Mouse (Mus musculus) CD4-positive, CD25-positive, alpha-beta regulatory T cell, adult 4 months (primary cell): ENCODE measurements at regions not wholly inside any gene's neighbourhood (a gene's known extent, or its start where the extent isn't known, plus 50 kb on each side); places are given as distances from the start of the nearest gene placed in this dataset.
A peak's percentile ranks its signal among the peaks of the same experiment; 100 is the strongest.

Experiments used
- ATAC-seq: one replicate; pipeline ENCODE4 v1.8.0; 2017

GRCm38 (mm10) chr8:113250264-113250663 is 385.1 kb upstream of the Mon1b start:
- ATAC-seq = no peak

DNA sequence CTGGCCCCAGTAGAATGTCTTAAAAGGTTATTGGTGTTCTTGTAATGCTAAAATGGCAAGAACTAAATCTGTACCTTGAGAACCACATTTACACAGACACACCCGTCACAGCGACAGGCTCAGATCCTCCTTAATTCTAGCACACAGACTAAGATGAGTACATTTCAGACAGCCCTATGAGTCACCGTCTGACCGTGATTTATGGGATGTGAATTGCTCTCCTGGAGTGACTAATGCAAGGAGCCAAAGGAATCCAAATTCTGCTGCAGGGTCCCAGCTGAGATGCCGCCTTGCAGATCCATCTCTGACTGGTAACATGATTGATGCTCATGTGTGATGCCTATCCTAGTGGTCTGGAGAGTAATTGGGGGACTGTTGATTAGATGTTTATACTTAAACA is 381.3 kb upstream of the Mon1b start:
- ATAC-seq = no peak

GRCm38 (mm10) chr8:113259477-113259876 is 375.9 kb upstream of the Mon1b start:
- ATAC-seq = peak; percentile 56

GRCm38 (mm10) chr8:113263296-113263695 is 372.1 kb upstream of the Mon1b start:
- no peak for ATAC-seq

- ATAC-seq = no peak
Measured at GRCm38 (mm10) chr8:113271262-113271661, 364.1 kb upstream of the Mon1b start.

DNA sequence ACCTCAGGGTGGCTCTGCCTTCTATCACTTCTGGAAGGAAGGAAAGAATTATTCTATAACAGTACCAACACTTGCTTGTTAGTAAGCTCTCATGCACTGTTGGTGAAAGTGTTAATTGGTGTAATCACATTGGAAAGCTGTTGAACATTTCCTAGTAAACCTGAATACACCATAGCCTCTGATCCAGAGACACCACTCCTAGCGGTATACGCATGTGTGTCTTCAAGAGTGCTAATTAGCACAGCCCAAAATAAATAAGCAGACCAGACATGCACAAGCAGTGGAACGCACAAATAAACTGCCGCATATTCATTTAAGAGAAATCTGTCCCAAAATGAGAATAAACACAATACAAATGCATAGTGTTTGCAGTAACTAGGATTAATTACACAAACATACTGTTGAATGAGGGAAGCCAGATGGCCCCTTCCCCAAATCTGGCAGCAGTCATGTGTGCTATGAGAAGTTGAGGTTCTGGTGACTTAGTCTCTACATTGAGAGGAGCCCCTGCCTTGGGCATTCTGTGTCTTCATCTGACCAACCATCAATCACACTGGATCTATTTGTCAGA is 335.0 kb upstream of the Mon1b start:
- no peak for ATAC-seq

- ATAC-seq = no peak
Measured at GRCm38 (mm10) chr8:113303426-113303825, 332.0 kb upstream of the Mon1b start.

- ATAC-seq = no peak
Measured at GRCm38 (mm10) chr8:113317169-113317568, 318.2 kb upstream of the Mon1b start.

DNA sequence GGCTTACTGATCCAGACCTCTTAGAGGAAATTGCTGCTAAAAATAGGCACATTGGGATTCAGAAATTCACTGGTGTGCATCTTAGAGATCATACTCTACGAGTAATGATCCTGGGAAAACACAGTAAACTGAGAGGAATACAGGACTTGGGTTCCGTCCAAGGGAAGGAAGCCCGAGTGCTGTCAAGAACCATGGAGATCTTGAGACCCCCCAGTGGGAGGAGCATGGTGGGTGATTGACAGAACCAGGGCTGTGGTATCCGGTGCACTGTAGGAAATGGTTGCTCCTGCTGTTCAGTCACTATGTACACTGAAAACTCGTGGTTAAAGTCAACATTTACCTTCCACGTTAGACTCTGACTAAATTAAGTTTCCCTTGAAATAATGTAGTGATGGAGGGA is 303.8 kb upstream of the Mon1b start:
- no peak for ATAC-seq

DNA sequence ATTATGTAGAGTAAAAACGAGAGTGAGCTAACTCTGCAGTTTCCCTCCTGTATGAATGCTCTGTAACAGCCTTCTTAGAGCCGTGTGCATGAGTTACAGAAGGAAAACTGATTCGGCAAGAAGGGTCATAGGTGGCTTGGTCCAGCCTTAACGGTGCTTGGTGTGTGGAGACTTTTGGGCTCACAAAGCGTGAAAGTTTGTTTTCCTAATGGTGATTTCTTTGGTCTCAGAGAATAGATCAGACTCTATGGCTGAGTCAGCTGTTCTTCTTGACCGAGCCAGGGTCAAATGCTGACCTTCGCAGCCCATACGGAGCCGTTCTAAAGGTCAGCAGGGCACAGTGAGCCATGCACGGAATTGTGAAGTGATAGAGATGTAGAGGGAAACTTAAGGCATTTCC is 294.1 kb upstream of the Mon1b start:
- ATAC-seq = no peak

GRCm38 (mm10) chr8:113361900-113362299 is 273.5 kb upstream of the Mon1b start:
- no peak for ATAC-seq

DNA sequence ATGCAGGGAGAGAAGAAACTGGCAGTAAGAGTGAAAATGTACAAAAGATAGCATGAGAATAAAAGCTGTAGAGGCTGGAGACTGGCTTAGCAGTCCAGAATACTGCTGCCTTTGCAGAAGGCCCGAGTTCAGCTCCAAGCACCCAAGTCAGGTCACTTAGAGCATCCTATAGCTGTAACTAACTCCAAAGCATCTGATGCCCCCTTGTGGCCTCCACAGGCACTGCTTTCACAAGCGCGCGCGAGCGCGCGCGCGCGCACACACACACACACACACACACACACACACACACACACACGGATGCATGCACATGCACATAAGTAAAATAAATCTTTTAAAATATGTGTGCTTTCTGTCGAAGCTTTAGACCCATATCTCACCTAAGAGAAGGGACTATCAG is 271.2 kb upstream of the Mon1b start:
- ATAC-seq = no peak

DNA sequence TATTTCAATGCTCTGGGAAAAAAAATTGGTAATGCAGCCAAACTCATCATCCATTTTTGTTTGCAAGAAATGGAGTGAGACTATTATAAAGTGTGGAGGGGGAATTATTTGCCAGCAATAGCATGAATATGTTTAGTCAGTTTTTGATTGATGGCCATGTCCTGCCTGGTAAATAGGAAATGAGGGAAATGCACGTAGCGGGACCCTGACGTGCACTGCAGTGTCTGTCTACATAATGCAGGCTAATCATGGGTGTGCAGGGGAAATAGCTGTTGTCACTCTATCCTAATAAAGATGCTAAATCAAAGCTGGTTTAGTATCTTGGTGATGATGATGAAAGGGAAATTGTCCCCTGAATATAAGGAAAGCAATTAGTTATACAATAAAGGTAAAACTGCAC is 251.9 kb upstream of the Mon1b start:
- no peak for ATAC-seq

- no peak for ATAC-seq
Measured at GRCm38 (mm10) chr8:113383974-113384373, 251.4 kb upstream of the Mon1b start.

GRCm38 (mm10) chr8:113389504-113389903 is 245.9 kb upstream of the Mon1b start:
- no peak for ATAC-seq

DNA sequence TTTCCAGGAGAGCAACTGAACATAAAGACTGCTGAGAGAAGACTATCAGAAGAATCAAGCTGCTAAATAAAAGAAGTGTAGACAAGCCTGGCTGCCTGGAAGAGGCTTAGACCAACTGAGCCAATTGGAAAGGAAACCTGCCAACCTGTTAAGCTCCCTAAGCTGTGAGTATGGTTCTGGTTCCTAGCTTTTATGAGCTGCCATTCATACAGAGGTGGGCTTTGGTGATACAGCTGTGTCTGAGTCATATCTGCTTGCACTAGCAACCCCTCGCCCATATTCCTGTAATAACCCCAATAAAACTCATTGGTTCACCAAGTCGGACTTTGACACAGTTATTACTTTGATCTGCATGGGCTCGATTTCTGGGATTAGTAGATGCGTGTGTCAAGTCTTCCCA is 245.3 kb upstream of the Mon1b start:
- no peak for ATAC-seq

GRCm38 (mm10) chr8:113394319-113394718 is 241.1 kb upstream of the Mon1b start:
- no peak for ATAC-seq

- no peak for ATAC-seq
Measured at GRCm38 (mm10) chr8:113405158-113405557, 230.2 kb upstream of the Mon1b start.

DNA sequence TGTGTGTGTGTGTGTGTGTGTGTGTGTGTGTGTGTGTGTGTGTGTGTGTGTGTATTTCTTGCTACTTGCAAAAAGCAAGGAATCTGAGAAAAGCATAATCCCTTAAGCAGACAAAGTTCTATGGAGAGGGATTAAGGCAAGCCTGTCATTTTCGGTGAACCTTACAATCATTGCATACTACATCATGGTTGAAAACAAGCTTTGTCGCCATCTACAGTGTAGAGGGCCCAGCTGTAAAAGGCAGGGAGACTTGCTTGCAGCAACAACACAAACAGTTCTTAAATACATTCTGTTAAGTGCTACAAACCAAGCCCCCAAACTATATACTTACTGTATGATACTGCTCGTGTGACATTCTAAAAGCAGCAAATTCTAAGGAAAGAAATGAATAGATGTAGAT is 216.0 kb upstream of the Mon1b start:
- no peak for ATAC-seq

DNA sequence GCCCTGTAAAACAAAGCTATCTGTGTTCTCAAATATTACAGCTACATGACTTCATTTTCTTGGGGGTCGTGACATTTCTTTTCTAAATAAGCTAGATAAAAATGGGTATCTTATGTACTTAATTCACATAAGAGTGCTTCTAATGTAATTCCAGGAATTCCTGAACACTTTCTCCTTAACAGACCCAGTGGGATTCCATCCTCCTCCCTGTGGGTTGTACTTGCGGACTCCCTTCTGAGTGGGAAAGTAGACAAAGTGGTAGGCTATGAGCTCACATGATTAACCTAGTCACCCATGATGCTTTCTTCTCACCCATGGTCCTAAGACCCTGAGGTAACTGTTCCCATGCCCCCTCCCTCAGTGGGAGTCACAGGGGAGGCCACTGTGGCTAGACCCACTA is 212.7 kb upstream of the Mon1b start:
- no peak for ATAC-seq

GRCm38 (mm10) chr8:113439088-113439487 is 196.3 kb upstream of the Mon1b start:
- ATAC-seq = no peak

DNA sequence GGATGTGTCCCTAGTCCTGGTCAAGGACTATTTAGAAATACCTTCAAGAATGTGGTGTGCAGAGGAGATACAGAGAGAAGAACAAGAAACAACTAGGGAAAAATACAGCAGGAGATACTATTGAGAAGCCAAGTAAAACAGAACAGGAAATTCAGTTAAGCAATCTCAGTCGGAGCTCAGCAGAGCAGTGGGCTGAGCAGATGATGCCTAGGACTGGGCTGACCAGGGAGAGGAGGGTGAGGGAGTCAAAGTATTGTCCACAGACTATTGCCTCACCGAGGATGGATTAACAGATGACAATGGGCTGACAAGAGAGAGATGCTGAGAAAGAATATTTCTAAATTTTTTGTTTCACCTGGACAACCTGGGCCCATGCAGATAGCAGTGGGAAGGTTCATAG is 181.4 kb upstream of the Mon1b start:
- no peak for ATAC-seq

GRCm38 (mm10) chr8:113464625-113465024 is 170.8 kb upstream of the Mon1b start:
- no peak for ATAC-seq

GRCm38 (mm10) chr8:113465156-113465555 is 170.2 kb upstream of the Mon1b start:
- no peak for ATAC-seq

DNA sequence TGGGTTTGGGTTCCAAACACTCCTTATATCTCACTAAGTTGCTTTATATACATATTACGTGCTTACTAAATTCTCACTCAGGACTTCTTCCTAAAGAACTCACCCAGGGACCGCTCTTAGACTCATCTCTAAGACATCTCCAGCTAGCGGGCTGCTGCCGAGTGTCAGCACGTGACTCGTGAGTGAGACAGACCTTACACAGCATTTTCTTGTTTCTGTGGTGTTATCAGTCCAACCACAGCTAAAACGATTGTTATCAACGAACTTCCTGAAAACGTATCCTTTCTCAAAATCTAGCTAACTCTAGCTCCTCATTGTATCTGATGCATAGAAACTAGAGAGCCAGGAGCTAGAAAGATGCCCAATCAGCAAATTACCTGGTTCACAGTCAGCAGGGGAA is 168.7 kb upstream of the Mon1b start:
- no peak for ATAC-seq
